Mouse (Mus musculus) liver, postnatal 0 days (tissue): Measurements from ENCODE around the gene Scn1b. TPM values are rescaled to one million over a fixed set of nuclear protein-coding genes. Genes with fewer than 3 reads are reported as not detected.
A peak's percentile ranks its signal among the peaks of the same experiment; 100 is the strongest.

ENCODE experiments used
- ATAC-seq: fragments of 200-750 bp; cut with Nextera tagmentation; 2 replicates; pipeline ENCODE4 v1.8.0; 2017; ENCODE audit warnings: mild to moderate bottlenecking, moderate library complexity
- DNase-seq: peaks from one replicate; pipeline ENCODE4 v3.0.0-alpha.2; 2016
- H3K27ac ChIP-seq: fragments of 300-500 bp; sonication (generic); 2 replicates; pipeline ENCODE4 v1.5.1; 2014; ENCODE audit warnings: antibody characterized with exemption, moderate library complexity, mild to moderate bottlenecking, low read depth
- H3K27me3 ChIP-seq: fragments of 300-500 bp; sonication (generic); 2 replicates; pipeline ENCODE4 v1.6.1; 2014; ENCODE audit warnings: low read length, control low read depth, mixed read lengths; ENCODE audit not compliant: insufficient read depth
- H3K36me3 ChIP-seq: fragments of 300-500 bp; sonication (generic); replicated peaks from 2 replicates; pipeline ENCODE4 v1.6.1; 2014; ENCODE audit warnings: mild to moderate bottlenecking, control low read depth, low read length, moderate library complexity, mixed read lengths; ENCODE audit not compliant: insufficient read depth
- H3K4me1 ChIP-seq: fragments of 300-500 bp; sonication (generic); 2 replicates; pipeline ENCODE4 v1.6.1; 2014; ENCODE audit warnings: antibody characterized with exemption, mild to moderate bottlenecking, control low read depth; ENCODE audit not compliant: insufficient read depth
- H3K4me2 ChIP-seq: fragments of 300-500 bp; sonication (generic); 2 replicates; pipeline ENCODE4 v1.6.1; 2014; ENCODE audit warnings: low read depth, mild to moderate bottlenecking, low read length, moderate library complexity, mixed read lengths
- H3K4me3 ChIP-seq: fragments of 300-500 bp; sonication (generic); 2 replicates; pipeline ENCODE4 v1.5.1; 2014; ENCODE audit warnings: low read depth, low read length
- H3K9ac ChIP-seq: fragments of 300-500 bp; sonication (generic); replicated peaks from 2 replicates; pipeline ENCODE4 v1.6.1; 2014; ENCODE audit warnings: mild to moderate bottlenecking, moderate library complexity
- H3K9me3 ChIP-seq: fragments of 300-500 bp; sonication (generic); 2 replicates; pipeline ENCODE4 v1.6.1; 2016; ENCODE audit warnings: mild to moderate bottlenecking, control low read depth, low read length, mixed read lengths
- CTCF ChIP-seq: sonication (generic); IDR thresholded peaks from 2 replicates; pipeline ENCODE4 v1.5.1; 2016; ENCODE audit warnings: antibody characterized with exemption, low read depth
- EP300 ChIP-seq: IDR thresholded peaks from 2 replicates; pipeline ENCODE4 v1.6.1; 2016; ENCODE audit warnings: antibody characterized with exemption, low read depth, mild to moderate bottlenecking
- WGBS: fragments of 180-500 bp; shearing (Covaris S2); extraction: QIAGEN DNeasy Blood & Tissue Kit; methylation state at CpG from one replicate; pipeline ENCODE4 v1.1.7; 2014; ENCODE audit not compliant: insufficient replicate concordance; 5-methylcytosine and 5-hydroxymethylcytosine counted together
- polyA plus RNA-seq: library from polyadenylated mRNA; unstranded; fragments of >200 nt; fragmentation: Nextera tagmentation; extraction: Ambion mirVana; gene quantifications from 2 replicates; pipeline ENCODE4 v1.2.1, GENCODE M21; 2015

Scn1b gene
- polyA plus RNA-seq, 1 experiment from 2014 or later, result 2.8 TPM

GRCm38 (mm10) chr7:31156034-31156928 is 29.5 kb upstream of the Scn1b start:
- 12% methylated on average over 19 of the region's 19 CpGs for WGBS
- Histone ChIP-seq H3K4me3 (peak overlapping the region; percentile 17; the same call in 1 of the 2 replicates), H3K4me2 (peak overlapping the region; percentile 53), H3K9ac (no peak overlapping the region; the same call in 1 of the 2 replicates), H3K36me3 (no peaks in the 10 kb centered on the region), H3K4me1 (peaks cover 31% of the 10 kb centered on the region), H3K9me3 (no peaks in the 10 kb centered on the region), H3K27ac (peak overlapping the region; percentile 79), H3K27me3 (no peaks in the 10 kb centered on the region)
- TF ChIP-seq EP300 (0 out of 2 replicates have a peak, but pooled peaks have one; percentile 14), CTCF (peak; percentile 46; the same call in 1 of the 2 replicates)
- peak; percentile 59 for DNase-seq
- peak; percentile 30 for ATAC-seq

- Histone ChIP-seq H3K4me3 (peak within 1 kb of the TSS; percentile 17; the same call in 1 of the 2 replicates), H3K27ac (peak within 1 kb of the TSS; percentile 79), H3K36me3 (no peaks in the 10 kb centered on the region), H3K4me2 (peak within 1 kb of the TSS; percentile 53), H3K27me3 (no peaks in the 10 kb centered on the region), H3K9ac (peak within 1 kb of the TSS; percentile 48; the same call in 1 of the 2 replicates), H3K9me3 (no peaks in the 10 kb centered on the region), H3K4me1 (peaks cover 26% of the 10 kb centered on the region)
- no peak for DNase-seq
- TF ChIP-seq CTCF, result no peak
- no peak for TF ChIP-seq EP300
- WGBS, result 54% methylated on average over 5 of the region's 5 CpGs
- ATAC-seq, result no peak
Observed at GRCm38 (mm10) chr7:31155296-31156033, 28.7 kb upstream of the Scn1b start, which contains the start of gene Gramd1a. Gene Gramd1a, minus strand, starts transcription at chr7:31155896.

DNA sequence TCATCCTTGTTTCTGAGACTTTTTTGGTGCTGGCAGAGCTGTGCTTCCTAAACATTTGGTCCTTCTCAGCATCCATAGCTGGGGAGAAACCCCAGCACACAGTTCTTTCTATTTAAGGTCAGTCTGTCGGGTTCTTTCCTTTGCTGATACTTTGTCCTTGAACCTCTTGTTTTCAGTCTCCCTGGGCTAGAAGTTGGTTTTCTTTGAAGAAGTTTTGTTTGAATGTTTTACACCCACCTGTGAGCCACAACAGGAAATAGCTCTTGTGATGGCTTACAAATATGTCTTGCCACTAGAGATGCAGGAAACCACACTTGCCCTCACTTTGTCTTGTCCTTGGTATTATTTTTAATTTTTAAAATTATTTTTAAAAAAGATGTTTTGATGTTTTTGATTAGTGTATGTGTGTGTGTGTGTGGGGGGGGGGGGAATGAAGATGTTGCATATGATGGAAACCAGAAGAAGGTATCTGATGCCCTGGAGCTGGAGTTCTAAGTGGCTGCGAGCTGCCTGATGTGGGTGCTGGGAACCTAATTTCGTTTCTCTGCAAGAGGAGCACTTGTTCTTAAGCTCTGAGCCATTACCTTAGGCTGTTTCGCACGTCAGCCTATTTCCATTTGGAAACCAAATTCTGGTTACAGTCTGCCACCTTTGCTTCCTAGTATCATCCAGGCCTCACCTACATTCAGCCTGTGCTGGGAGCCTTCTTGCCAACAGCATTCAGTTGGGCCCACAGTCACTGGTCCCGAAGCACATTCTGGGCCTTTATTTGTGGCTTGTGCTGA is 26.9 kb upstream of the Scn1b start:
- H3K9ac ChIP-seq, result no peak overlapping the region
- no peak for ATAC-seq
- H3K27me3 ChIP-seq, result no peaks in the 10 kb centered on the region
- 0 out of 2 replicates have a peak overlapping the region, but pooled peaks have one; percentile 39 for H3K27ac ChIP-seq
- no peaks in the 10 kb centered on the region for H3K36me3 ChIP-seq
- H3K4me3 ChIP-seq, result no peak overlapping the region
- peaks cover 32% of the 10 kb centered on the region for H3K4me1 ChIP-seq
- no peak for DNase-seq
- no peak for TF ChIP-seq CTCF
- TF ChIP-seq EP300, result no peak
- WGBS, result 80% methylated on average over 6 of the region's 6 CpGs
- H3K4me2 ChIP-seq, result no peak overlapping the region
- no peaks in the 10 kb centered on the region for H3K9me3 ChIP-seq

DNA sequence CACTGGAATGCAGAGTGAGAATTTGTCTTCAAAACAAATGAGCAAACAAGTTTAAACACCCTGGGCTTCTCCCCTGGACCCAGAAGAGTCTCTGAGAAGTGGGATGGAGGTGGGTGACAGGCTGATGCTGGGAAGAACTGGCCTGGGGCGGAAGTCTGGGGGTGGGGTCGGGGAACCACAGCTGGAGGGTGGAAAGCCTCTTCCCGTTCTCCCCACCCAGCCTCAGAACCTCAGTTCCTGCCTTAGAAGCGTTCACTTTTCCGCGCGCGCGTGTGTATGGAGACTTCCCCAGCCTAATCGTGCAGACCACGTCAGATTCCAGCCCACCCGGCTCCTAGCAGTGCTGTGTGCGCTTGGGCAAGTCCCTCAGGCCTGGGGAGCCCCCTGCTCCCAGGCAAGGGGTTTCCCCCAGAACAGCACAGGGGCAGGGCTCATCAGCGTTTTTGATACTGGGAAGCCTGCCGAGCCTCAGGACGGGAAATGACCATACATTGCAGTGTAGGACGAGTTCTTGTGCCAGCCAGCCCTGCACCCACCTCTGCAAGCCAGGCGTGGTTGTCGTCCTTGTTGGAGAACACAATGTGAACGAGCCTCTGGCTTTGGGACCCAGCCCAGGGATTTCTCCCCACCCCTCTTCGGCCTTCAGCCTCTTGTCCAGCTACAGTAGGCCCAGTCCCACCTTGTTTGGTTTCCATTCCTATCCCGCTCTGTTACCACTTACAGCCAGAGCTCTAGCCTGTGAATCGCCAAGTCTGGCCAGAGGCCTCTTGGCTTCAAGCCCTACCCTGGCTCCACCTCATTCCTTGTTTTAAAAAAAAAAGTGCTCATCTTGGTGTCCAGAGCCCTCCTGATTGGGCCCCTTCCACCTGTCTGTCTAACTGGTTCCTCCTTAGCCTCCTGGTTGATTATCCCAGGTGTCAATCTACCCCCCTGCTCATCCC is 24.8 kb upstream of the Scn1b start:
- Histone ChIP-seq H3K36me3 (no peaks in the 10 kb centered on the region), H3K27me3 (no peaks in the 10 kb centered on the region), H3K27ac (peak overlapping the region; percentile 93), H3K4me3 (peak overlapping the region; percentile 70), H3K9me3 (no peaks in the 10 kb centered on the region), H3K4me2 (peak overlapping the region; percentile 88), H3K9ac (peak overlapping the region; percentile 90), H3K4me1 (peaks cover 52% of the 10 kb centered on the region)
- 16% methylated on average over 21 of the region's 23 CpGs for WGBS
- peak; percentile 60 for ATAC-seq
- TF ChIP-seq CTCF (no peak), EP300 (no peak)
- DNase-seq, result peak; percentile 68
